Mouse (Mus musculus) lung, postnatal 0 days (tissue): ENCODE results near the gene Cd209a. TPM values are rescaled to one million over a fixed set of nuclear protein-coding genes. Genes with fewer than 3 reads are reported as not detected.
A peak's percentile ranks its signal among the peaks of the same experiment; 100 is the strongest.
"Not testable (repeated sequence)": the region's sequence is repeated elsewhere in the genome, so short reads cannot be mapped to it uniquely, and the experiment has no call there.

Experiments
- ATAC-seq: fragments of 200-750 bp; cut with Nextera tagmentation; 2 replicates; pipeline ENCODE4 v1.8.0; 2017; ENCODE audit warnings: moderate library complexity
- DNase-seq: peaks from one replicate; pipeline ENCODE4 v3.0.0-alpha.2; 2016; ENCODE audit warnings: low spot score
- H3K27ac ChIP-seq: fragments of 300-500 bp; sonication (generic); 2 replicates; pipeline ENCODE4 v1.5.1; 2014; ENCODE audit warnings: antibody characterized with exemption, mild to moderate bottlenecking, low read length, mixed read lengths
- H3K27me3 ChIP-seq: fragments of 300-500 bp; sonication (generic); replicated peaks from 2 replicates; pipeline ENCODE4 v1.6.1; 2014; ENCODE audit warnings: low read length, mixed read lengths; ENCODE audit not compliant: insufficient read depth
- H3K36me3 ChIP-seq: fragments of 300-500 bp; sonication (generic); 2 replicates; pipeline ENCODE4 v1.6.1; 2014; ENCODE audit warnings: low read length, mixed read lengths; ENCODE audit not compliant: insufficient read depth
- H3K4me1 ChIP-seq: fragments of 300-500 bp; sonication (generic); 2 replicates; pipeline ENCODE4 v1.6.1; 2014; ENCODE audit warnings: antibody characterized with exemption, low read depth, low read length, mixed read lengths; ENCODE audit not compliant: insufficient read depth
- H3K4me2 ChIP-seq: fragments of 300-500 bp; sonication (generic); replicated peaks from 2 replicates; pipeline ENCODE4 v1.6.1; 2014; ENCODE audit warnings: low read depth, mild to moderate bottlenecking, low read length, moderate library complexity, mixed read lengths
- H3K4me3 ChIP-seq: fragments of 300-500 bp; sonication (generic); 2 replicates; pipeline ENCODE4 v1.5.1; 2014; ENCODE audit warnings: low read depth, low read length
- H3K9ac ChIP-seq: fragments of 300-500 bp; sonication (generic); replicated peaks from 2 replicates; pipeline ENCODE4 v1.6.1; 2014; ENCODE audit warnings: low read depth, mild to moderate bottlenecking
- H3K9me3 ChIP-seq: fragments of 300-500 bp; sonication (generic); 2 replicates; pipeline ENCODE4 v1.6.1; 2016; ENCODE audit warnings: low read length, mixed read lengths
- CTCF ChIP-seq: IDR thresholded peaks from 2 replicates; pipeline ENCODE4 v1.5.1; 2016; ENCODE audit warnings: antibody characterized with exemption, mild to moderate bottlenecking
- EP300 ChIP-seq: IDR thresholded peaks from 2 replicates; pipeline ENCODE4 v1.6.1; 2016; ENCODE audit warnings: antibody characterized with exemption, mild to moderate bottlenecking, control low read depth
- WGBS: fragments of 180-500 bp; shearing (Covaris S2); extraction: QIAGEN DNeasy Blood & Tissue Kit; methylation state at CpG from one replicate; pipeline ENCODE4 v1.1.7; 2014; 5-methylcytosine and 5-hydroxymethylcytosine counted together
- polyA plus RNA-seq: library from polyadenylated mRNA; unstranded; fragments of >200 nt; fragmentation: Nextera tagmentation; extraction: Ambion mirVana; gene quantifications from 2 replicates; pipeline ENCODE4 v1.2.1, GENCODE M21; 2015

The Cd209a gene
- polyA plus RNA-seq: 0.64 and 0.72 TPM in 2 replicates

- H3K9ac ChIP-seq: no peak within 1 kb of the TSS
- DNase-seq (no peak), ATAC-seq (no peak)
- no peaks in the 10 kb centered on the region for H3K4me1 ChIP-seq
- no peaks in the 10 kb centered on the region for H3K27me3 ChIP-seq
- H3K4me2 ChIP-seq: no peak within 1 kb of the TSS
- WGBS: 86% methylated on average over 4 of the region's 4 CpGs
- TF ChIP-seq EP300: no peak
- no peak for TF ChIP-seq CTCF
- H3K4me3 ChIP-seq: no peak within 1 kb of the TSS
- no peak within 1 kb of the TSS for H3K27ac ChIP-seq
- H3K36me3 ChIP-seq: no peaks in the 10 kb centered on the region
- no peaks in the 10 kb centered on the region for H3K9me3 ChIP-seq
Observed at GRCm38 (mm10) chr8:3748761-3749160, at the start of gene Cd209a. Cd209a (minus strand) TSS chr8:3748984.

- ATAC-seq, H3K9ac ChIP-seq, H3K4me3 ChIP-seq, H3K4me1 ChIP-seq, H3K9me3 ChIP-seq, H3K27ac ChIP-seq, H3K4me2 ChIP-seq, H3K27me3 ChIP-seq, H3K36me3 ChIP-seq, DNase-seq: not testable (repeated sequence)
- WGBS: 74% methylated on average over 5 of the region's 5 CpGs
Observed at GRCm38 (mm10) chr8:3768641-3769040, 19.9 kb upstream of the Cd209a start.

GRCm38 (mm10) chr8:3754261-3754850, 5.6 kb upstream of the Cd209a start:
- Histone ChIP-seq H3K9ac (no peak overlapping the region), H3K9me3 (0 out of 2 replicates have a peak, but pooled peaks cover 3% of the 10 kb centered on the region), H3K4me2 (no peak overlapping the region), H3K27ac (no peak overlapping the region), H3K4me1 (no peaks in the 10 kb centered on the region), H3K36me3 (no peaks in the 10 kb centered on the region), H3K27me3 (no peaks in the 10 kb centered on the region), H3K4me3 (no peak overlapping the region)
- ATAC-seq (peak; percentile 96), DNase-seq (peak; percentile 94)
- 64% methylated on average over 18 of the region's 18 CpGs for WGBS
- no peak for TF ChIP-seq CTCF
- TF ChIP-seq EP300: no peak

DNA sequence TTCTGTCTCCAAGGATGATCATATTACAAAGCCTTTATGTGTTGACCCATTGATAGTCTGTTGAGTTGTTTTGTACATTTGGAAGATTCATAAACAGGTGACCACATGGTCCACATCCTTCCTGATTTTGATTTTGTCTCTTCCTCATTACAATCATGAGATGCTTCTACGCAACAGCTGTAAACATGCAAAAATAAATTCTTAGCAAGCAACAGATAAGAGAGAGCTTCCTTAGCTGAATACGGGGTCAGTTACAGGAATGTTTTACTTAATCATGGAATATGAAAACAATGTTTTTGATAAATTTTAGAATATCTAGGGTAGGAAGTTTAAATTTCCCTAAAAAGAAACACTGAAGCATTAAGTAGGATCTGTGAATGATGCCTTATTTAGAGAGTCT, 11.8 kb downstream of the Cd209a start:
- Histone ChIP-seq H3K9me3 (no peaks in the 10 kb centered on the region), H3K36me3 (no peaks in the 10 kb centered on the region), H3K9ac (no peak overlapping the region), H3K4me3 (no peak overlapping the region), H3K4me1 (no peaks in the 10 kb centered on the region), H3K27ac (no peak overlapping the region), H3K27me3 (no peaks in the 10 kb centered on the region), H3K4me2 (no peak overlapping the region)
- DNase-seq (no peak), ATAC-seq (no peak)
- TF ChIP-seq CTCF: no peak
- 65% methylated on average over 2 of the region's 2 CpGs for WGBS

DNA sequence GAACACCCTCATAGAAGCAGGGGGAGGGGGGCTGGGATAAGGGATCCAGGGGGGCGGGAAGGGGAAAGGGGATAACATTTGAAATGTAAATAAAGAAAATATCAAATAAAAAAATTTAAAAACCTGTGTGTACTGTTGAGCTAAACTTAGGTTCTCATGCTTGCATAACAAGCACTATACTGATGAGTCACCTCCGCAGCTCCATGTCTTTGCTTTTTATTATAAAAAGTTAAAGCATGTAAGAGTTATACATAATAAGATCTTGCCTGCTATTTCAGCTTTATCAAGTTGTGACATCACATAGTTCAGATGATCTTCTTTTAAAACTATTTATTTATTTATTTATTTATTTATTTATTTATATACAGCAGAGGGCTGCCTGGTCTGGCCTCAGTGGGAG, 13.2 kb downstream of the Cd209a start:
- H3K27ac ChIP-seq: no peak overlapping the region
- TF ChIP-seq CTCF (no peak), EP300 (no peak)
- H3K4me1 ChIP-seq: no peaks in the 10 kb centered on the region
- no peaks in the 10 kb centered on the region for H3K36me3 ChIP-seq
- WGBS: 82% methylated on average over 2 of the region's 2 CpGs
- no peaks in the 10 kb centered on the region for H3K27me3 ChIP-seq
- no peak for DNase-seq
- no peak overlapping the region for H3K9ac ChIP-seq
- H3K4me3 ChIP-seq: no peak overlapping the region
- ATAC-seq: no peak
- H3K9me3 ChIP-seq: no peaks in the 10 kb centered on the region
- no peak overlapping the region for H3K4me2 ChIP-seq

GRCm38 (mm10) chr8:3734084-3734483, 14.7 kb downstream of the Cd209a start:
- TF ChIP-seq EP300 (no peak), CTCF (no peak)
- no peak overlapping the region for H3K4me3 ChIP-seq
- no peak overlapping the region for H3K9ac ChIP-seq
- no peaks in the 10 kb centered on the region for H3K36me3 ChIP-seq
- no peaks in the 10 kb centered on the region for H3K27me3 ChIP-seq
- ATAC-seq (no peak), DNase-seq (no peak)
- H3K4me2 ChIP-seq: no peak overlapping the region
- no peaks in the 10 kb centered on the region for H3K9me3 ChIP-seq
- no peak overlapping the region for H3K27ac ChIP-seq
- WGBS: 38% methylated on average over 1 of the region's 1 CpGs
- no peaks in the 10 kb centered on the region for H3K4me1 ChIP-seq

GRCm38 (mm10) chr8:3721041-3721440, 27.7 kb downstream of the Cd209a start:
- TF ChIP-seq EP300: no peak
- no peak for TF ChIP-seq CTCF
- Histone ChIP-seq H3K27ac (no peak overlapping the region), H3K9ac (no peak overlapping the region), H3K27me3 (no peaks in the 10 kb centered on the region), H3K4me2 (no peak overlapping the region), H3K4me1 (no peaks in the 10 kb centered on the region), H3K36me3 (no peaks in the 10 kb centered on the region), H3K4me3 (no peak overlapping the region), H3K9me3 (no peaks in the 10 kb centered on the region)
- DNase-seq (no peak), ATAC-seq (no peak)
- 4% methylated on average over 1 of the region's 1 CpGs for WGBS
